Mouse (Mus musculus): ENCODE measurements around the gene Vmn1r38.
"Not testable (repeated sequence)": the region's sequence is repeated elsewhere in the genome, so short reads cannot be mapped to it uniquely, and the experiment has no call there.

Vmn1r38 gene

DNA sequence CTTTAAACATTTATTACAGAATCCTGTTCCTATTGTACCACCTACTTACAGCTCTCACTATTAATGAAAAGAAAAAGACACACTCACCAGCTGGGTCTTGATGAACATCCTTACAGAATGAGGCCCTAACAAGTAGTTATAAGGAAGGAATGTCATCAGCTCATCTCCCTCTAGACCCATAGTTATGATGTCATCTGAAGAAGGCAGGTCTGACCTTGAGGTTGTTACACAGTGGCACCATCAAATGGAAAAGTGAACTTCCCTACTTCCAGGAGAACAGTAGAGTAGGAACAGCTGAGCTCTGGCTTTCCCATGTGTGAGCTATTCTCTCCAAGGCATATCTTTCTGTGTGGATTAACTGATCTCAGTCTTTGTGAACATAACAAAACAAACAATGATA, at the start of gene Vmn1r38:
Gene Vmn1r38, minus strand, starts transcription at position 101 of the 400 bp plus-strand sequence.
- DNase-seq: not testable (repeated sequence)

DNA sequence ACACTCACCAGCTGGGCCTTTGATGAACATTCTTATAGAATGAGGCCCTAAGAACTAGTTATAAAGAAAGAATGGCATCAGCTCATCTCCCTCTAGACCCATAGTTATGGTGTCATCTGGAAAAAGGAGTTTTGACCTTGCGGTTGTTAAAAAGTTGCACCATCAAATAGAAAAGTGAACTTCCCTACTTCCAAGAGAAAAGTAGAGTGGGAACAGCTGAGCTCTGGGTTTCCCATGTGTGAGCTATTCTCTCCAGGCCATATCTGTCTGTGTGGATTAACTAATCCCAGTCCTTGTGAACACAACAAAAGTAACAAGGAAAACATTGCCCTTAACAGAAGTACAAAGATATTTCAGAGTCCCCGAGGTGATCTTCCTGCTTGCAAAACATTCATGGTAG, 28.1 kb upstream of the Vmn1r38 start, which contains the start of gene Vmn1r39:
Gene Vmn1r39, minus strand, starts transcription at position 101 of the 400 bp plus-strand sequence.
- DNase-seq: no peak

GRCm38 (mm10) chr6:66806311-66806710, 23.9 kb upstream of the Vmn1r38 start:
- no peak for DNase-seq

DNA sequence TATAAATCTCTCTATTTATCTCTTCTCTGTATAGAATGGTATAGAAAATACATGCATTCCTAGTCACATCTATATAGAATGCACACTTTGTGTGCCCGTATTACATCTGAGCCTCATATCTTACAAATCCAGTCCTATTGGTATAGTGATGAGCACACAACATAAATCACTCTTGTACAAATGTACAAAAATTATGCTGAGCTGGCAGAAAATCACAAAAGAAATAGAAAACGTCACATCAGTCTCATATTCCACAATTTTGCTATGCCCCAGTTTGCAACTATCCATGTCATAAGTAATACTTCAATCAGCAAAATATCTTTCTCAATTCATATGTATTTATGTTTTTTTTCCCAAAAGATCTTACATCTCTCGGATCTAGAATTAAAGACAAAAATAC, 23.3 kb upstream of the Vmn1r38 start:
- no peak for DNase-seq

GRCm38 (mm10) chr6:66729082-66729481, 53.3 kb downstream of the Vmn1r38 start, which contains the start of gene Vmn1r37:
TSS of gene Vmn1r37 (plus strand) at chr6:66729382.
- DNase-seq: not testable (repeated sequence)
